In genomic region chr6:142667701-142668418, GRCm38 (mm10) we compare ENCODE assay signal across 10 mouse cellular contexts. TPM values are rescaled to one million over a fixed set of nuclear protein-coding genes. Genes with fewer than 3 reads are reported as not detected.
DNase-seq lines count a peak whose midpoint lies in the region; TF ChIP-seq lines count a peak whose summit lies in the region.
"Had no signal": no experiment of that assay in that cellular context is flagged by ENCODE, and none has a peak within 500 bp of the region (broad histone marks: within the 10 kb centered on the region; RNA-seq: fewer than 3 reads in every experiment).

No protein-coding gene starts in this region.

- peaks cover 26% of the 10 kb centered on the region for H3K36me3 ChIP-seq in heart, adult 2 months (ENCODE audit: control insufficient read depth, insufficient read depth, low read length)
- H3K36me3 ChIP-seq: hindbrain, embryonic 13.5 days had no signal

- intact Hi-C loops in heart, adult 2 months (cut with DNase I), result loop anchor here (5.0 kb wide), 1 partner anchor 34 kb away; the partner anchor contains the start of gene Abcc9

- no peak for TF ChIP-seq CTCF in heart, adult 2 months (IDR thresholded peaks at IDR 0.05)
- no peak for TF ChIP-seq CTCF in lung, adult 2 months (IDR thresholded peaks at IDR 0.05; ENCODE audit: insufficient read depth, low read length)

- WGBS in heart, adult 2 months, result 55% methylated on average over 7 of the region's 7 CpGs
- 58% methylated on average over 7 of the region's 7 CpGs for WGBS in lung, adult 2 months

- H3K4me3 ChIP-seq in heart, adult 2 months, result no peak overlapping the region
- no peak overlapping the region for H3K4me3 ChIP-seq in lung, adult 2 months (replicated peaks; ENCODE audit: extremely low read depth, low read depth, low read length)
- H3K4me3 ChIP-seq: hindbrain, embryonic 13.5 days had no signal

- H3K4me1 ChIP-seq in heart, adult 2 months (ENCODE audit: control insufficient read depth, insufficient read depth, low read length), result peaks cover 8% of the 10 kb centered on the region
- H3K4me1 ChIP-seq in lung, adult 2 months (ENCODE audit: control insufficient read depth, insufficient read depth, low read length), result no peaks in the 10 kb centered on the region; the same call in 1 of the 2 replicates
- H3K4me1 ChIP-seq: hindbrain, embryonic 13.5 days had no signal

- peak overlapping the region; percentile 83 for H3K27ac ChIP-seq in heart, adult 2 months
- H3K27ac ChIP-seq: hindbrain, embryonic 13.5 days had no signal

- H3K9ac ChIP-seq in heart, adult 2 months (ENCODE audit: low read depth, low read length), result no peak overlapping the region
- H3K9ac ChIP-seq: hindbrain, embryonic 13.5 days had no signal

- DNase-seq in cerebellum, postnatal 10 days, result peak; percentile 19 to 29
- DNase-seq in cerebellum, adult 11-12 months, result no peak
- peak; percentile 80 for DNase-seq in adipocyte (ENCODE audit: low spot score)
- peak; percentile 71 to 84 for DNase-seq in heart, adult 2 months
- peak; percentile 15 for DNase-seq in lung, adult 2 months
- DNase-seq in layer of hippocampus, postnatal 25 days (ENCODE audit: extremely low spot score in 1 of 2, low spot score in 1 of 2), result no peak
- DNase-seq in embryo, embryonic 10 days (ENCODE audit: low spot score), result no peak
- no peak for DNase-seq in cerebellum, postnatal 25 days

- 0 out of 2 replicates have a peak, but pooled peaks have one; percentile 32 for TF ChIP-seq POLR2A in heart, adult 2 months (IDR thresholded peaks at IDR 0.05; ENCODE audit: insufficient read depth, low read depth, low read length)
- no peak for TF ChIP-seq POLR2A in lung, adult 2 months (IDR thresholded peaks at IDR 0.05; ENCODE audit: borderline replicate concordance, extremely low read depth, low read depth, low read length)

- peak; percentile 47; the same call in 1 of the 2 replicates for TF ChIP-seq EP300 in heart, adult 2 months (IDR thresholded peaks at IDR 0.05; ENCODE audit: insufficient read depth, low read depth, low read length)

- no peaks in the 10 kb centered on the region for H3K27me3 ChIP-seq in heart, adult 2 months (ENCODE audit: control insufficient read depth, insufficient read depth, low read length)
- H3K27me3 ChIP-seq: hindbrain, embryonic 13.5 days had no signal

- no peaks in the 10 kb centered on the region for H3K79me2 ChIP-seq in heart, adult 2 months (replicated peaks; ENCODE audit: control insufficient read depth, insufficient read depth, low read length)

RNA-seq across cellular contexts. Expression of gene Abcc9, which starts 34.3 kb away (rescaled TPM):
- 100 to 1,000 TPM; 227 to 235 TPM for total RNA-seq in heart, adult 2 months (2021)
- polyA plus RNA-seq in heart, adult 2 months (2012; rRNA removed), result 57.8 and 100 TPM in 2 replicates
- polyA plus RNA-seq in lung, adult 2 months (2012; rRNA removed), result 2.4 and 4.5 TPM in 2 replicates
- 1 to 10 TPM; 3.2 to 3.5 TPM for total RNA-seq in layer of hippocampus, postnatal 25 days (2021)
- polyA plus RNA-seq: Patski had no signal

Comparison
In these comparisons a context has a peak if more than half of its experiments do, and no peak if none do; other contexts are left out.
1. DNase-seq: peak in cerebellum, postnatal 10 days (2 of 2), adipocyte (single experiment), heart, adult 2 months (2 of 2) and lung, adult 2 months (single experiment); none in cerebellum, adult 11-12 months (single experiment), layer of hippocampus, postnatal 25 days (0 of 2), embryo, embryonic 10 days (single experiment) and cerebellum, postnatal 25 days (0 of 2).
2. RNA of gene Abcc9, which starts 34.3 kb away (total RNA-seq): 227 to 235 TPM in heart, adult 2 months; 3.2 to 3.5 TPM in layer of hippocampus, postnatal 25 days; every median in the first group is over 10 times any median in the second.